Mouse (Mus musculus) brain, embryonic 18.5 days (tissue): ENCODE measurements around the gene Srebf2.
A peak's percentile ranks its signal among the peaks of the same experiment; 100 is the strongest.
"Not testable (repeated sequence)": the region's sequence is repeated elsewhere in the genome, so short reads cannot be mapped to it uniquely, and the experiment has no call there.

ENCODE experiments used
- DNase-seq: peaks from one replicate; pipeline ENCODE4 v3.0.0-alpha.2; 2012; ENCODE audit warnings: low read depth, low spot score

Gene Srebf2

GRCm38 (mm10) chr15:82146770-82147610 lies at the start of gene Srebf2:
TSS of gene Srebf2 (plus strand) at chr15:82147181.
- peak; percentile 99 for DNase-seq

GRCm38 (mm10) chr15:82106953-82107555 lies 39.9 kb upstream of the Srebf2 start:
- DNase-seq, result no peak

- no peak for DNase-seq
Measured at GRCm38 (mm10) chr15:82120544-82120943, 26.4 kb upstream of the Srebf2 start.

- not testable (repeated sequence) for DNase-seq
Measured at GRCm38 (mm10) chr15:82126690-82127089, 20.3 kb upstream of the Srebf2 start.

- peak; percentile 83 for DNase-seq
Measured at GRCm38 (mm10) chr15:82127426-82128374, 19.3 kb upstream of the Srebf2 start, which contains the start of gene Ccdc134. TSS of gene Ccdc134 (plus strand) at chr15:82127922.

- no peak for DNase-seq
Measured at GRCm38 (mm10) chr15:82128398-82128797, 18.6 kb upstream of the Srebf2 start.

- no peak for DNase-seq
Measured at GRCm38 (mm10) chr15:82130599-82130998, 16.4 kb upstream of the Srebf2 start.

- DNase-seq, result no peak
Measured at GRCm38 (mm10) chr15:82135372-82135771, 11.6 kb upstream of the Srebf2 start.

- DNase-seq, result no peak
Measured at GRCm38 (mm10) chr15:82138565-82138964, 8.4 kb upstream of the Srebf2 start.

GRCm38 (mm10) chr15:82139196-82139595 lies 7.8 kb upstream of the Srebf2 start:
- DNase-seq, result no peak

GRCm38 (mm10) chr15:82140355-82140754 lies 6.6 kb upstream of the Srebf2 start:
- DNase-seq, result no peak

GRCm38 (mm10) chr15:82144157-82144556 lies 2.8 kb upstream of the Srebf2 start:
- no peak for DNase-seq

GRCm38 (mm10) chr15:82145408-82145807 lies 1.6 kb upstream of the Srebf2 start:
- no peak for DNase-seq

GRCm38 (mm10) chr15:82145851-82146769 lies 871 bp upstream of the Srebf2 start:
- DNase-seq, result no peak

GRCm38 (mm10) chr15:82147611-82148111 lies 680 bp downstream of the Srebf2 start:
- DNase-seq, result no peak

- no peak for DNase-seq
Measured at GRCm38 (mm10) chr15:82148510-82148911, 1.5 kb downstream of the Srebf2 start.

GRCm38 (mm10) chr15:82150042-82150441 lies 3.1 kb downstream of the Srebf2 start:
- DNase-seq, result no peak

- DNase-seq, result no peak
Measured at GRCm38 (mm10) chr15:82151176-82151575, 4.2 kb downstream of the Srebf2 start.

GRCm38 (mm10) chr15:82152022-82152421 lies 5.0 kb downstream of the Srebf2 start:
- no peak for DNase-seq

GRCm38 (mm10) chr15:82152435-82152834 lies 5.5 kb downstream of the Srebf2 start:
- no peak for DNase-seq

- DNase-seq, result no peak
Measured at GRCm38 (mm10) chr15:82156298-82156697, 9.3 kb downstream of the Srebf2 start.
